Mouse (Mus musculus) cerebellum, postnatal 14 days (tissue): ENCODE measurements at regions not wholly inside any gene's neighbourhood (a gene's known extent, or its start where the extent isn't known, plus 50 kb on each side); places are given as distances from the start of the nearest gene placed in this dataset.
A peak's percentile ranks its signal among the peaks of the same experiment; 100 is the strongest.

ENCODE experiments used
- DNase-seq, 2 experiments: peaks; one replicate each; pipeline ENCODE4 v3.0.0; 2021; ENCODE audit warnings: mixed read lengths in 2 of 2

GRCm38 (mm10) chr14:99434645-99435044, 136.2 kb downstream of the Klf5 start:
- no peak for DNase-seq

- DNase-seq = no peak
Observed at GRCm38 (mm10) chr14:99435512-99435911, 137.0 kb downstream of the Klf5 start.

GRCm38 (mm10) chr14:99436051-99436450, 137.6 kb downstream of the Klf5 start:
- DNase-seq = no peak

GRCm38 (mm10) chr14:99449112-99449511, 150.6 kb downstream of the Klf5 start:
- no peak for DNase-seq

- DNase-seq = no peak
Observed at GRCm38 (mm10) chr14:99449870-99450269, 151.4 kb downstream of the Klf5 start.

GRCm38 (mm10) chr14:99451110-99451795, 152.8 kb downstream of the Klf5 start:
- no peak for DNase-seq

GRCm38 (mm10) chr14:99453916-99454315, 155.4 kb downstream of the Klf5 start:
- DNase-seq = no peak

- DNase-seq = peak; percentile 23 to 40
Observed at GRCm38 (mm10) chr14:99456555-99456954, 158.1 kb downstream of the Klf5 start.

- no peak for DNase-seq
Observed at GRCm38 (mm10) chr14:99457573-99457972, 159.1 kb downstream of the Klf5 start.

- no peak for DNase-seq
Observed at GRCm38 (mm10) chr14:99472111-99472510, 173.6 kb downstream of the Klf5 start.

- DNase-seq = no peak
Observed at GRCm38 (mm10) chr14:99475271-99475670, 176.8 kb downstream of the Klf5 start.

GRCm38 (mm10) chr14:99480325-99481077, 182.0 kb downstream of the Klf5 start:
- no peak for DNase-seq

GRCm38 (mm10) chr14:99487981-99488380, 189.5 kb downstream of the Klf5 start:
- DNase-seq = no peak

- no peak for DNase-seq
Observed at GRCm38 (mm10) chr14:99493197-99493596, 194.7 kb downstream of the Klf5 start.

GRCm38 (mm10) chr14:99493659-99494058, 195.2 kb downstream of the Klf5 start:
- DNase-seq = no peak

GRCm38 (mm10) chr14:99499502-99500266, 201.2 kb downstream of the Klf5 start:
- DNase-seq = no peak

GRCm38 (mm10) chr14:99504909-99505308, 206.4 kb downstream of the Klf5 start:
- no peak for DNase-seq

- DNase-seq = no peak
Observed at GRCm38 (mm10) chr14:99509696-99510536, 211.4 kb downstream of the Klf5 start.

- DNase-seq = no peak
Observed at GRCm38 (mm10) chr14:99515474-99515873, 217.0 kb downstream of the Klf5 start.

- no peak for DNase-seq
Observed at GRCm38 (mm10) chr14:99516703-99517102, 218.2 kb downstream of the Klf5 start.

- DNase-seq = no peak
Observed at GRCm38 (mm10) chr14:99520343-99520742, 221.9 kb downstream of the Klf5 start.

GRCm38 (mm10) chr14:99521954-99522523, 223.5 kb downstream of the Klf5 start:
- DNase-seq = peak; percentile 1
